Mouse (Mus musculus): ENCODE measurements around the gene Zfp808. TPM values are rescaled to one million over a fixed set of nuclear protein-coding genes. Genes with fewer than 3 reads are reported as not detected.
"Not testable (repeated sequence)": the region's sequence is repeated elsewhere in the genome, so short reads cannot be mapped to it uniquely, and the experiment has no call there.

Zfp808 gene
- polyA plus RNA-seq (2012; rRNA removed), result not detected in 2 replicates

GRCm38 (mm10) chr13:62129432-62130171, at the start of gene Zfp808:
Gene Zfp808 (plus strand): TSS chr13:62129886.
- WGBS, result 6% methylated on average over 21 of the region's 21 CpGs
- not testable (repeated sequence) for H3K4me1 ChIP-seq (ENCODE audit: control insufficient read depth, insufficient read depth, insufficient read length, low read length); H3K36me3 ChIP-seq (ENCODE audit: control insufficient read depth, insufficient read depth, low read length); H3K27me3 ChIP-seq (ENCODE audit: control insufficient read depth, insufficient read depth, low read length)
- Histone ChIP-seq H3K4me3 (ENCODE audit: low read depth, low read length) (peak within 1 kb of the TSS; percentile 100), H3K27ac (ENCODE audit: insufficient read depth, low read depth, low read length) (peak within 1 kb of the TSS; percentile 56; the same call in 1 of the 2 replicates)

- not testable (repeated sequence) for H3K36me3 ChIP-seq (ENCODE audit: control insufficient read depth, insufficient read depth, low read length); H3K4me3 ChIP-seq (ENCODE audit: low read depth, low read length); H3K27ac ChIP-seq (ENCODE audit: insufficient read depth, low read depth, low read length); H3K27me3 ChIP-seq (ENCODE audit: control insufficient read depth, insufficient read depth, low read length); H3K4me1 ChIP-seq (ENCODE audit: control insufficient read depth, insufficient read depth, insufficient read length, low read length)
- WGBS, result 79% methylated on average over 4 of the region's 4 CpGs
Observed at GRCm38 (mm10) chr13:62098786-62099185, 30.9 kb upstream of the Zfp808 start.

GRCm38 (mm10) chr13:62099454-62099853, 30.2 kb upstream of the Zfp808 start:
- H3K4me1 ChIP-seq (ENCODE audit: control insufficient read depth, insufficient read depth, insufficient read length, low read length); H3K27me3 ChIP-seq (ENCODE audit: control insufficient read depth, insufficient read depth, low read length); H3K36me3 ChIP-seq (ENCODE audit: control insufficient read depth, insufficient read depth, low read length); H3K27ac ChIP-seq (ENCODE audit: insufficient read depth, low read depth, low read length); H3K4me3 ChIP-seq (ENCODE audit: low read depth, low read length): not testable (repeated sequence)
- WGBS, result 85% methylated on average over 4 of the region's 4 CpGs

GRCm38 (mm10) chr13:62102368-62102767, 27.3 kb upstream of the Zfp808 start:
- H3K4me1 ChIP-seq (ENCODE audit: control insufficient read depth, insufficient read depth, insufficient read length, low read length); H3K27me3 ChIP-seq (ENCODE audit: control insufficient read depth, insufficient read depth, low read length); H3K36me3 ChIP-seq (ENCODE audit: control insufficient read depth, insufficient read depth, low read length); H3K27ac ChIP-seq (ENCODE audit: insufficient read depth, low read depth, low read length); H3K4me3 ChIP-seq (ENCODE audit: low read depth, low read length): not testable (repeated sequence)
- 73% methylated on average over 1 of the region's 1 CpGs for WGBS

GRCm38 (mm10) chr13:62115861-62116260, 13.8 kb upstream of the Zfp808 start:
- H3K4me1 ChIP-seq (ENCODE audit: control insufficient read depth, insufficient read depth, insufficient read length, low read length); H3K36me3 ChIP-seq (ENCODE audit: control insufficient read depth, insufficient read depth, low read length); H3K4me3 ChIP-seq (ENCODE audit: low read depth, low read length); H3K27ac ChIP-seq (ENCODE audit: insufficient read depth, low read depth, low read length); H3K27me3 ChIP-seq (ENCODE audit: control insufficient read depth, insufficient read depth, low read length): not testable (repeated sequence)
- WGBS, result 32% methylated on average over 2 of the region's 2 CpGs

- WGBS, result 53% methylated on average over 1 of the region's 1 CpGs
- not testable (repeated sequence) for H3K27ac ChIP-seq (ENCODE audit: insufficient read depth, low read depth, low read length); H3K27me3 ChIP-seq (ENCODE audit: control insufficient read depth, insufficient read depth, low read length); H3K36me3 ChIP-seq (ENCODE audit: control insufficient read depth, insufficient read depth, low read length); H3K4me3 ChIP-seq (ENCODE audit: low read depth, low read length); H3K4me1 ChIP-seq (ENCODE audit: control insufficient read depth, insufficient read depth, insufficient read length, low read length)
Observed at GRCm38 (mm10) chr13:62121578-62121977, 8.1 kb upstream of the Zfp808 start.

- 70% methylated on average over 2 of the region's 2 CpGs for WGBS
- H3K4me3 ChIP-seq (ENCODE audit: low read depth, low read length); H3K27ac ChIP-seq (ENCODE audit: insufficient read depth, low read depth, low read length); H3K36me3 ChIP-seq (ENCODE audit: control insufficient read depth, insufficient read depth, low read length); H3K4me1 ChIP-seq (ENCODE audit: control insufficient read depth, insufficient read depth, insufficient read length, low read length); H3K27me3 ChIP-seq (ENCODE audit: control insufficient read depth, insufficient read depth, low read length): not testable (repeated sequence)
Observed at GRCm38 (mm10) chr13:62181835-62182755, 52.4 kb downstream of the Zfp808 start.

GRCm38 (mm10) chr13:62245264-62245663, 115.6 kb downstream of the Zfp808 start:
- Histone ChIP-seq H3K27me3 (ENCODE audit: control insufficient read depth, insufficient read depth, low read length) (no peaks in the 10 kb centered on the region), H3K36me3 (ENCODE audit: control insufficient read depth, insufficient read depth, low read length) (no peaks in the 10 kb centered on the region), H3K4me3 (ENCODE audit: low read depth, low read length) (no peak overlapping the region), H3K4me1 (ENCODE audit: control insufficient read depth, insufficient read depth, insufficient read length, low read length) (no peaks in the 10 kb centered on the region), H3K27ac (ENCODE audit: insufficient read depth, low read depth, low read length) (no peak overlapping the region)
- TF ChIP-seq POLR2A (IDR thresholded peaks at IDR 0.05; ENCODE audit: low read depth, low read length) (no peak), CTCF (IDR thresholded peaks at IDR 0.05; ENCODE audit: extremely low read depth, insufficient read length, insufficient replicate concordance, low read depth, low read length) (no peak)
- WGBS, result 41% methylated on average over 3 of the region's 3 CpGs

- H3K36me3 ChIP-seq (ENCODE audit: control insufficient read depth, insufficient read depth, low read length); H3K4me1 ChIP-seq (ENCODE audit: control insufficient read depth, insufficient read depth, insufficient read length, low read length); H3K4me3 ChIP-seq (ENCODE audit: low read depth, low read length); H3K27ac ChIP-seq (ENCODE audit: insufficient read depth, low read depth, low read length); H3K27me3 ChIP-seq (ENCODE audit: control insufficient read depth, insufficient read depth, low read length): not testable (repeated sequence)
- 78% methylated on average over 9 of the region's 9 CpGs for WGBS
Observed at GRCm38 (mm10) chr13:62255226-62255625, 125.5 kb downstream of the Zfp808 start.
